Mouse (Mus musculus): ENCODE measurements around the gene Vmn1r131.
"Not testable (repeated sequence)": the region's sequence is repeated elsewhere in the genome, so short reads cannot be mapped to it uniquely, and the experiment has no call there.

The Vmn1r131 gene

DNA sequence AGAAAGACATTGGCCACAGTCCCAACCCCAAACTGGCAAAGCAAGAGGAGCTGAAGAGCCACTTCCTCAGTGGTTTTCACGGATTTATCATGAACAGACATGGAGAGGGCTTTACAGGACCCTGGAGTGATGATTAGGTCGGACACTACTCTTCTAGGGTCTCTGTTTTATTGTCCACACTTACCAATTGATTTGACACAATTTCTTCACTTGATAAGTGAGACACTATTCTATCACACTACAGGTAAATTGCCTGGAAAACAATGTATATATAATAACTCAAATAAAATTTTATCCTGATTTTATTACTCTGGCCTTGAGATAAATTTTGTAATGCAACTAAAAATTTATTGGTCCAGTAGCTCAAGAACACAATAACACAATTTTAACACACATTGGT lies at the start of gene Vmn1r131:
Vmn1r131 (minus strand) TSS at position 101 of the 400 bp plus-strand sequence.
- not testable (repeated sequence) for DNase-seq

DNA sequence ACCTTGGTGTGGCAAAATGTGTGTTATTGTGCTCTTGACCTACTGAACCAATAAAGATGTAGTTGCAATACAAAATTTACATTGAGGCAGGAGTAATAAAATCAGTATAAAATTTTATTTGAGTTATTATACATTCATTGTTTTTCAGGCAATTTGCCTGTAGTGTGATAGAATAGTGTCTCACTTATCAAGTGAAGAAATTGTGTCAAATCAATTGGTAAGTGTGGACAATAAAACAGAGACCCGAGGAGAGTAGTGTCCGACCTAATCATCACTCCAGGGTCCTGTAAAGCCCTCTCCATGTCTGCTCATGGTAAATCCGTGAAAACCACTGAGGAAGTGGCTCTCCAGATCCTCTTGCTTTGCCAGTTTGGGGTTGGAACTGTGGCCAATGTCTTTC lies 34.4 kb downstream of the Vmn1r131 start, which contains the start of gene Vmn1r130:
Vmn1r130 (plus strand) TSS at position 301 of the 400 bp plus-strand sequence.
- not testable (repeated sequence) for DNase-seq
